Mouse (Mus musculus): ENCODE data around the gene Tac2.

DNA sequence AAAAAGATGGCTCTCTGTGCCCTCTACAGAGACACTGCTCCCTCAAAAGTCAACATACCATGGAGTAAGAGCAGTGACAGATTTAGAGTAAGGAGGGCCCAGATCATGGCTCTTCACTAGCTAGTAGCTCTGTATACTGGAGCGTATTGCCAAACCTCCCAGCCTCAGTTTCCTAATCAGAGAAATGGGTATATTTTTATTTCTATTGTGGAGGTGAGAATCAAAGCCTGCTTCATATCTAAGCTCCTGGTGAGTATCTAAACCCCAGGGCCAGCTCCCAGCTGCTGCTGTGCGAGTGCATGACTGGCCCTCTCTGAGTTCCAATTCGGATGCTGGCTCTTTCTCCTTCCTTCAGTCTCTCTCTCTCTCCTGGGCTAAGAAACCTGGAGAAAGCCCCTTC lies at the start of gene Tac2:
- no peak for TF ChIP-seq GATA1 (IDR thresholded peaks at IDR 0.05; ENCODE audit: low read length)
- TF ChIP-seq TAL1 (IDR thresholded peaks at IDR 0.05; ENCODE audit: low read length) = no peak
